Mouse (Mus musculus) stomach, embryonic 14.5 days (tissue): ENCODE measurements around the gene Pmepa1. TPM values are rescaled to one million over a fixed set of nuclear protein-coding genes. Genes with fewer than 3 reads are reported as not detected.
A peak's percentile ranks its signal among the peaks of the same experiment; 100 is the strongest.

ENCODE experiments used
- ATAC-seq: fragments of 200-750 bp; cut with Nextera tagmentation; 2 replicates; pipeline ENCODE4 v1.8.0; 2017; ENCODE audit warnings: low read depth, moderate TSS enrichment; ENCODE audit not compliant: insufficient number of reproducible peaks, insufficient read depth, low FRiP score
- H3K27ac ChIP-seq: fragments of 300-500 bp; sonication (generic); 2 replicates; pipeline ENCODE4 v1.5.1; 2014; ENCODE audit warnings: mild to moderate bottlenecking, low read length, moderate library complexity, mixed read lengths
- H3K27me3 ChIP-seq: fragments of 300-500 bp; sonication (generic); 2 replicates; pipeline ENCODE4 v1.6.1; 2014; ENCODE audit warnings: low read length, control low read depth, mixed read lengths; ENCODE audit not compliant: control insufficient read depth, insufficient read depth
- H3K36me3 ChIP-seq: fragments of 300-500 bp; sonication (generic); 2 replicates; pipeline ENCODE4 v1.6.1; 2014; ENCODE audit warnings: mild to moderate bottlenecking, control low read depth, low read length, moderate library complexity, mixed read lengths; ENCODE audit not compliant: control insufficient read depth, insufficient read depth
- H3K4me1 ChIP-seq: fragments of 300-500 bp; sonication (generic); 2 replicates; pipeline ENCODE4 v1.6.1; 2014; ENCODE audit warnings: low read length, control low read depth, mixed read lengths; ENCODE audit not compliant: control insufficient read depth, insufficient read depth
- H3K4me2 ChIP-seq: fragments of 300-500 bp; sonication (generic); replicated peaks from 2 replicates; pipeline ENCODE4 v1.6.1; 2014; ENCODE audit warnings: low read depth, low read length, control low read depth
- H3K4me3 ChIP-seq: fragments of 300-500 bp; sonication (generic); 2 replicates; pipeline ENCODE4 v1.5.1; 2014; ENCODE audit warnings: low read depth, low read length, control low read depth
- H3K9ac ChIP-seq: fragments of 300-500 bp; sonication (generic); replicated peaks from 2 replicates; pipeline ENCODE4 v1.6.1; 2014; ENCODE audit warnings: low read depth, mild to moderate bottlenecking, control low read depth, low read length, moderate library complexity, mixed read lengths
- H3K9me3 ChIP-seq: fragments of 300-500 bp; sonication (generic); 2 replicates; pipeline ENCODE4 v1.6.1; 2016; ENCODE audit warnings: low read depth, low read length, control low read depth; ENCODE audit not compliant: control insufficient read depth
- WGBS: fragments of 180-500 bp; shearing (Covaris S2); extraction: QIAGEN DNeasy Blood & Tissue Kit; methylation state at CpG from one replicate; pipeline ENCODE4 v1.1.7; 2014; 5-methylcytosine and 5-hydroxymethylcytosine counted together
- polyA plus RNA-seq: library from polyadenylated mRNA; unstranded; fragments of >200 nt; fragmentation: Nextera tagmentation; extraction: Ambion mirVana; gene quantifications from 2 replicates; pipeline ENCODE4 v1.2.1, GENCODE M21; 2014

Gene Pmepa1
- polyA plus RNA-seq, 1 experiment from 2014 or later = 13.3 TPM

- Histone ChIP-seq H3K4me1 (peaks cover 8% of the 10 kb centered on the region; the same call in 1 of the 2 replicates), H3K4me2 (no peak overlapping the region), H3K36me3 (no peaks in the 10 kb centered on the region), H3K9ac (no peak overlapping the region), H3K4me3 (no peak overlapping the region), H3K27me3 (no peaks in the 10 kb centered on the region), H3K27ac (no peak overlapping the region), H3K9me3 (no peaks in the 10 kb centered on the region)
- no peak; the same call in 1 of the 2 replicates for ATAC-seq
- 62% methylated on average over 6 of the region's 6 CpGs for WGBS
Observed at GRCm38 (mm10) chr2:173284771-173285170, 8.4 kb upstream of the Pmepa1 start.

- no peak overlapping the region for H3K4me2 ChIP-seq
- no peak overlapping the region for H3K27ac ChIP-seq
- H3K36me3 ChIP-seq = no peaks in the 10 kb centered on the region
- H3K4me1 ChIP-seq = peaks cover 9% of the 10 kb centered on the region; the same call in 1 of the 2 replicates
- no peak overlapping the region for H3K4me3 ChIP-seq
- H3K9ac ChIP-seq = no peak overlapping the region
- no peak for ATAC-seq
- 84% methylated on average over 8 of the region's 8 CpGs for WGBS
- no peaks in the 10 kb centered on the region for H3K9me3 ChIP-seq
- no peaks in the 10 kb centered on the region for H3K27me3 ChIP-seq
Observed at GRCm38 (mm10) chr2:173282191-173282590, 5.9 kb upstream of the Pmepa1 start.

- Histone ChIP-seq H3K27ac (no peak overlapping the region), H3K36me3 (no peaks in the 10 kb centered on the region), H3K9me3 (no peaks in the 10 kb centered on the region), H3K4me3 (no peak overlapping the region), H3K4me1 (peaks cover 14% of the 10 kb centered on the region; the same call in 1 of the 2 replicates), H3K27me3 (no peaks in the 10 kb centered on the region), H3K9ac (no peak overlapping the region), H3K4me2 (no peak overlapping the region)
- ATAC-seq = no peak; the same call in 1 of the 2 replicates
- WGBS = 60% methylated on average over 9 of the region's 9 CpGs
Observed at GRCm38 (mm10) chr2:173281021-173281937, 4.9 kb upstream of the Pmepa1 start.

GRCm38 (mm10) chr2:173278846-173279580 lies 2.7 kb upstream of the Pmepa1 start:
- Histone ChIP-seq H3K27ac (no peak overlapping the region), H3K9ac (no peak overlapping the region), H3K27me3 (no peaks in the 10 kb centered on the region), H3K4me1 (peaks cover 18% of the 10 kb centered on the region), H3K36me3 (no peaks in the 10 kb centered on the region), H3K4me2 (no peak overlapping the region), H3K9me3 (no peaks in the 10 kb centered on the region), H3K4me3 (no peak overlapping the region)
- no peak for ATAC-seq
- WGBS = 68% methylated on average over 16 of the region's 16 CpGs

- H3K36me3 ChIP-seq = no peaks in the 10 kb centered on the region
- no peak for ATAC-seq
- H3K9me3 ChIP-seq = no peaks in the 10 kb centered on the region
- no peaks in the 10 kb centered on the region for H3K27me3 ChIP-seq
- peak overlapping the region; percentile 85 for H3K4me3 ChIP-seq
- peak overlapping the region; percentile 99 for H3K9ac ChIP-seq
- H3K27ac ChIP-seq = peak overlapping the region; percentile 89
- H3K4me1 ChIP-seq = peaks cover 31% of the 10 kb centered on the region
- WGBS = 3% methylated on average over 12 of the region's 12 CpGs
- peak overlapping the region; percentile 60 for H3K4me2 ChIP-seq
Observed at GRCm38 (mm10) chr2:173276859-173277258, 526 bp upstream of the Pmepa1 start.

GRCm38 (mm10) chr2:173275343-173276201 lies 761 bp downstream of the Pmepa1 start:
- ATAC-seq = no peak
- H3K36me3 ChIP-seq = no peaks in the 10 kb centered on the region
- H3K9ac ChIP-seq = peak overlapping the region; percentile 99
- peak overlapping the region; percentile 60 for H3K4me2 ChIP-seq
- H3K9me3 ChIP-seq = no peaks in the 10 kb centered on the region
- peak overlapping the region; percentile 85 for H3K4me3 ChIP-seq
- WGBS = under 1% methylated on average over 65 of the region's 93 CpGs
- H3K4me1 ChIP-seq = peaks cover 36% of the 10 kb centered on the region
- H3K27me3 ChIP-seq = no peaks in the 10 kb centered on the region
- peak overlapping the region; percentile 87 for H3K27ac ChIP-seq

- Histone ChIP-seq H3K9ac (peak overlapping the region; percentile 99), H3K4me2 (peak overlapping the region; percentile 60), H3K4me3 (peak overlapping the region; percentile 85), H3K27me3 (no peaks in the 10 kb centered on the region), H3K36me3 (no peaks in the 10 kb centered on the region), H3K9me3 (no peaks in the 10 kb centered on the region), H3K4me1 (peaks cover 43% of the 10 kb centered on the region), H3K27ac (peak overlapping the region; percentile 7; the same call in 1 of the 2 replicates)
- WGBS = 8% methylated on average over 15 of the region's 15 CpGs
- ATAC-seq = no peak
Observed at GRCm38 (mm10) chr2:173274428-173275342, 1.6 kb downstream of the Pmepa1 start.
